Mouse (Mus musculus) liver, embryonic 11.5 days (tissue): ENCODE measurements at regions not wholly inside any gene's neighbourhood (a gene's known extent, or its start where the extent isn't known, plus 50 kb on each side); places are given as distances from the start of the nearest gene placed in this dataset.

Source experiments
- ATAC-seq: fragments of 200-750 bp; cut with Nextera tagmentation; replicated peaks from 2 replicates; pipeline ENCODE4 v1.8.0; 2017; ENCODE audit warnings: moderate number of reproducible peaks, mild to moderate bottlenecking, moderate TSS enrichment, moderate library complexity; ENCODE audit not compliant: low FRiP score
- DNase-seq: peaks from one replicate; pipeline ENCODE4 v3.0.0-alpha.2; 2017; ENCODE audit warnings: low spot score
- H3K27ac ChIP-seq: fragments of 300-500 bp; sonication (generic); 2 replicates; pipeline ENCODE4 v1.5.1; 2014; ENCODE audit warnings: mild to moderate bottlenecking, low read depth, low read length, control low read depth
- H3K27me3 ChIP-seq: fragments of 300-500 bp; sonication (generic); replicated peaks from 2 replicates; pipeline ENCODE4 v1.6.1; 2014; ENCODE audit warnings: low read length, mixed read lengths; ENCODE audit not compliant: control insufficient read depth, insufficient read depth
- H3K36me3 ChIP-seq: fragments of 300-500 bp; sonication (generic); 2 replicates; pipeline ENCODE4 v1.6.1; 2014; ENCODE audit warnings: mild to moderate bottlenecking, low read length, moderate library complexity, mixed read lengths; ENCODE audit not compliant: control insufficient read depth, insufficient read depth
- H3K4me1 ChIP-seq: fragments of 300-500 bp; sonication (generic); replicated peaks from 2 replicates; pipeline ENCODE4 v1.6.1; 2014; ENCODE audit warnings: low read length, mixed read lengths; ENCODE audit not compliant: control insufficient read depth, insufficient read depth
- H3K4me2 ChIP-seq: fragments of 300-500 bp; sonication (generic); 2 replicates; pipeline ENCODE4 v1.6.1; 2014; ENCODE audit warnings: mild to moderate bottlenecking, control low read depth, moderate library complexity
- H3K4me3 ChIP-seq: fragments of 300-500 bp; sonication (generic); 2 replicates; pipeline ENCODE4 v1.5.1; 2014; ENCODE audit warnings: low read depth, low read length, control low read depth
- H3K9ac ChIP-seq: fragments of 300-500 bp; sonication (generic); 2 replicates; pipeline ENCODE4 v1.6.1; 2014; ENCODE audit warnings: low read depth, low read length, control low read depth
- H3K9me3 ChIP-seq: fragments of 300-500 bp; sonication (generic); 2 replicates; pipeline ENCODE4 v1.6.1; 2016; ENCODE audit warnings: low read length, inconsistent platforms, mixed read lengths; ENCODE audit not compliant: control insufficient read depth
- WGBS: fragments of 180-500 bp; shearing (Covaris S2); extraction: QIAGEN DNeasy Blood & Tissue Kit; methylation state at CpG from one replicate; pipeline ENCODE4 v1.1.7; 2014; 5-methylcytosine and 5-hydroxymethylcytosine counted together

- Histone ChIP-seq H3K27ac (no peak overlapping the region), H3K9ac (no peak overlapping the region), H3K36me3 (no peaks in the 10 kb centered on the region), H3K4me1 (no peaks in the 10 kb centered on the region), H3K9me3 (no peaks in the 10 kb centered on the region), H3K4me3 (no peak overlapping the region), H3K27me3 (no peaks in the 10 kb centered on the region), H3K4me2 (no peak overlapping the region)
- WGBS, result 79% methylated on average over 6 of the region's 6 CpGs
- no peak for ATAC-seq
- DNase-seq, result no peak
Observed at GRCm38 (mm10) chr16:25536550-25536949, 147.0 kb upstream of the Trp63 start.

GRCm38 (mm10) chr16:25549542-25550110, 133.9 kb upstream of the Trp63 start:
- H3K4me1 ChIP-seq, result no peaks in the 10 kb centered on the region
- H3K27me3 ChIP-seq, result no peaks in the 10 kb centered on the region
- ATAC-seq (no peak), DNase-seq (no peak)
- H3K9me3 ChIP-seq, result no peaks in the 10 kb centered on the region
- 69% methylated on average over 8 of the region's 8 CpGs for WGBS
- H3K36me3 ChIP-seq, result no peaks in the 10 kb centered on the region
- no peak overlapping the region for H3K27ac ChIP-seq
- no peak overlapping the region for H3K4me3 ChIP-seq
- H3K4me2 ChIP-seq, result no peak overlapping the region
- H3K9ac ChIP-seq, result no peak overlapping the region

GRCm38 (mm10) chr16:25557181-25557580, 126.4 kb upstream of the Trp63 start:
- DNase-seq, result no peak
- H3K4me1 ChIP-seq, result no peaks in the 10 kb centered on the region
- H3K9ac ChIP-seq, result no peak overlapping the region
- no peaks in the 10 kb centered on the region for H3K9me3 ChIP-seq
- H3K4me3 ChIP-seq, result no peak overlapping the region
- no peak overlapping the region for H3K4me2 ChIP-seq
- no peak for ATAC-seq
- no peaks in the 10 kb centered on the region for H3K27me3 ChIP-seq
- H3K27ac ChIP-seq, result no peak overlapping the region
- no peaks in the 10 kb centered on the region for H3K36me3 ChIP-seq
- WGBS, result 58% methylated on average over 3 of the region's 3 CpGs

- H3K4me3 ChIP-seq, result no peak overlapping the region
- ATAC-seq (no peak), DNase-seq (no peak)
- no peaks in the 10 kb centered on the region for H3K36me3 ChIP-seq
- H3K4me1 ChIP-seq, result no peaks in the 10 kb centered on the region
- no peak overlapping the region for H3K4me2 ChIP-seq
- H3K9ac ChIP-seq, result no peak overlapping the region
- H3K27me3 ChIP-seq, result no peaks in the 10 kb centered on the region
- no peaks in the 10 kb centered on the region for H3K9me3 ChIP-seq
- H3K27ac ChIP-seq, result no peak overlapping the region
- 81% methylated on average over 6 of the region's 6 CpGs for WGBS
Observed at GRCm38 (mm10) chr16:25580216-25580615, 103.3 kb upstream of the Trp63 start.

- H3K4me1 ChIP-seq, result no peaks in the 10 kb centered on the region
- no peaks in the 10 kb centered on the region for H3K27me3 ChIP-seq
- H3K36me3 ChIP-seq, result no peaks in the 10 kb centered on the region
- H3K4me2 ChIP-seq, result no peak overlapping the region
- 63% methylated on average over 14 of the region's 14 CpGs for WGBS
- no peak overlapping the region for H3K9ac ChIP-seq
- no peaks in the 10 kb centered on the region for H3K9me3 ChIP-seq
- H3K27ac ChIP-seq, result no peak overlapping the region
- H3K4me3 ChIP-seq, result no peak overlapping the region
- ATAC-seq (no peak), DNase-seq (no peak)
Observed at GRCm38 (mm10) chr16:25584337-25585069, 99.1 kb upstream of the Trp63 start.

- Histone ChIP-seq H3K27me3 (no peaks in the 10 kb centered on the region), H3K27ac (no peak overlapping the region), H3K4me2 (no peak overlapping the region), H3K36me3 (no peaks in the 10 kb centered on the region), H3K4me1 (no peaks in the 10 kb centered on the region), H3K4me3 (no peak overlapping the region), H3K9ac (no peak overlapping the region), H3K9me3 (no peaks in the 10 kb centered on the region)
- DNase-seq, result no peak
- 62% methylated on average over 7 of the region's 7 CpGs for WGBS
- no peak for ATAC-seq
Observed at GRCm38 (mm10) chr16:25585070-25585454, 98.5 kb upstream of the Trp63 start.

- Histone ChIP-seq H3K9me3 (no peaks in the 10 kb centered on the region), H3K27me3 (no peaks in the 10 kb centered on the region), H3K9ac (no peak overlapping the region), H3K4me1 (no peaks in the 10 kb centered on the region), H3K36me3 (no peaks in the 10 kb centered on the region), H3K4me2 (no peak overlapping the region), H3K4me3 (no peak overlapping the region), H3K27ac (no peak overlapping the region)
- ATAC-seq (no peak), DNase-seq (no peak)
- 89% methylated on average over 3 of the region's 3 CpGs for WGBS
Observed at GRCm38 (mm10) chr16:25585953-25586352, 97.6 kb upstream of the Trp63 start.

GRCm38 (mm10) chr16:25587879-25588347, 95.7 kb upstream of the Trp63 start:
- Histone ChIP-seq H3K27ac (no peak overlapping the region), H3K4me2 (no peak overlapping the region), H3K4me1 (no peaks in the 10 kb centered on the region), H3K9me3 (no peaks in the 10 kb centered on the region), H3K27me3 (no peaks in the 10 kb centered on the region), H3K36me3 (no peaks in the 10 kb centered on the region), H3K4me3 (no peak overlapping the region), H3K9ac (no peak overlapping the region)
- ATAC-seq, result no peak
- 81% methylated on average over 10 of the region's 10 CpGs for WGBS
- no peak for DNase-seq

GRCm38 (mm10) chr16:25597435-25597834, 86.1 kb upstream of the Trp63 start:
- ATAC-seq, result no peak
- 61% methylated on average over 1 of the region's 1 CpGs for WGBS

More at GRCm38 (mm10) chr16:25597435-25597834, 86.1 kb upstream of the Trp63 start:
- Histone ChIP-seq H3K36me3 (no peaks in the 10 kb centered on the region), H3K9ac (no peak overlapping the region), H3K9me3 (no peaks in the 10 kb centered on the region), H3K27me3 (no peaks in the 10 kb centered on the region), H3K4me3 (no peak overlapping the region), H3K4me2 (no peak overlapping the region), H3K4me1 (no peaks in the 10 kb centered on the region), H3K27ac (no peak overlapping the region)
- DNase-seq, result no peak
